Mouse (Mus musculus) cortical plate, adult 2 months (tissue): Measurements from ENCODE around the gene Zfp710. TPM values are rescaled to one million over a fixed set of nuclear protein-coding genes. Genes with fewer than 3 reads are reported as not detected.
"Not testable (repeated sequence)": the region's sequence is repeated elsewhere in the genome, so short reads cannot be mapped to it uniquely, and the experiment has no call there.

ENCODE experiments used
- H3K27ac ChIP-seq: fragments of 200-500 bp; 2 replicates; pipeline ENCODE4 v1.5.1; 2012; ENCODE audit warnings: low read length, control low read depth, inconsistent platforms; ENCODE audit not compliant: insufficient read depth
- H3K4me1 ChIP-seq: fragments of 200-500 bp; 2 replicates; pipeline ENCODE4 v1.6.1; 2011; ENCODE audit warnings: low read length; ENCODE audit not compliant: control insufficient read depth, insufficient read depth
- H3K4me3 ChIP-seq: fragments of 200-500 bp; 2 replicates; pipeline ENCODE4 v1.5.1; 2011; ENCODE audit warnings: mild to moderate bottlenecking, low read length, control low read depth; ENCODE audit not compliant: insufficient read depth
- CTCF ChIP-seq: fragments of 200-500 bp; IDR thresholded peaks from 2 replicates; pipeline ENCODE4 v1.5.1; 2011; ENCODE audit warnings: mild to moderate bottlenecking, control low read depth, low read length; ENCODE audit not compliant: insufficient read depth; ENCODE audit errors: extremely low read depth
- POLR2A ChIP-seq: fragments of 200-500 bp; IDR thresholded peaks from 2 replicates; pipeline ENCODE4 v1.6.1; 2011; ENCODE audit warnings: mild to moderate bottlenecking, low read length, control low read depth; ENCODE audit not compliant: insufficient read depth; ENCODE audit errors: extremely low read depth
- polyA plus RNA-seq: library from polyadenylated mRNA; depleted of rRNA; stranded (reverse); fragments of >200 nt; gene quantifications from 2 replicates; pipeline ENCODE4 v1.2.3, GENCODE M21; 2012; rRNA removed

Gene Zfp710
- polyA plus RNA-seq, 1 experiment = 18.0 TPM

DNA sequence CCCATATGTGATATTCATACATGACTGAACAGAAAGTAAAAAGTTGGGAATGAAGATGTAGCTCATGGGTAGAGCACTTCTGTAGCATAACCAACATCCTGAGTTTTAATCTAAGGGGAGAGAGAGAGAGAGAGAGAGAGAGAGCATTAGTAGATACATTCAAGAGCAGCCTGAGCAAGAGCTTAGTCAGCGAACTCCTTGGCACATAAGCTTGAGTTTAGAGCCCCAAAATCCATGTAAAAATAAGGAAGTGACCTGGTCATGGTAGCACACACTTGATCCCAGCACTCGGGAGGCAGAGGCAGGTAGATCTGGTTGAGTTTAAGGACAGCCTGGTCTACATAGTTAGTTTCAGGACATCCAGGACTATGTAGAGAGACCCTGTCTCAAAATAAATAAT, 99.1 kb downstream of the Zfp710 start:
- no peak for TF ChIP-seq POLR2A
- no peak for TF ChIP-seq CTCF
- H3K27ac ChIP-seq = no peak overlapping the region
- H3K4me1 ChIP-seq = 0 out of 2 replicates have a peak, but pooled peaks cover 4% of the 10 kb centered on the region
- H3K4me3 ChIP-seq = no peak overlapping the region

DNA sequence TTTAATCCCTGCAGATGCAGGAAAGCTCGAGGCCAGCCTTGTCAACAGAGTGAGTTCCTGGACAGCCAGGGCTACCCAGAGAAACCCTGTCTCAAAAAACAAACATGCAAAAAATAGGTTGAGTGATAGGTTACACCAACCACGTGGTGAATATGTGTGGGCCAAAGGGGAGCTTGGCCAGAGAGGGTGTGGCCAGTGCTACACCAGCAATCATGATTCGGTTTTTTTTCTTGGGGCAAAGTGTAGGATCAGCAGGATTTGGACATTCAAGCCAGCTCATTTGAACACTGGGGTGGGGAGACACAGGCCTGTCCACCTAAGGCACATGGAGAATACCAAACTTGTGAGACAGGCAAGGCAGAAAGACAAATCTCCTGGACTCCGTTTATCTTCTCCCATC, 104.7 kb downstream of the Zfp710 start:
- TF ChIP-seq POLR2A (no peak), CTCF (no peak)
- no peaks in the 10 kb centered on the region for H3K4me1 ChIP-seq

DNA sequence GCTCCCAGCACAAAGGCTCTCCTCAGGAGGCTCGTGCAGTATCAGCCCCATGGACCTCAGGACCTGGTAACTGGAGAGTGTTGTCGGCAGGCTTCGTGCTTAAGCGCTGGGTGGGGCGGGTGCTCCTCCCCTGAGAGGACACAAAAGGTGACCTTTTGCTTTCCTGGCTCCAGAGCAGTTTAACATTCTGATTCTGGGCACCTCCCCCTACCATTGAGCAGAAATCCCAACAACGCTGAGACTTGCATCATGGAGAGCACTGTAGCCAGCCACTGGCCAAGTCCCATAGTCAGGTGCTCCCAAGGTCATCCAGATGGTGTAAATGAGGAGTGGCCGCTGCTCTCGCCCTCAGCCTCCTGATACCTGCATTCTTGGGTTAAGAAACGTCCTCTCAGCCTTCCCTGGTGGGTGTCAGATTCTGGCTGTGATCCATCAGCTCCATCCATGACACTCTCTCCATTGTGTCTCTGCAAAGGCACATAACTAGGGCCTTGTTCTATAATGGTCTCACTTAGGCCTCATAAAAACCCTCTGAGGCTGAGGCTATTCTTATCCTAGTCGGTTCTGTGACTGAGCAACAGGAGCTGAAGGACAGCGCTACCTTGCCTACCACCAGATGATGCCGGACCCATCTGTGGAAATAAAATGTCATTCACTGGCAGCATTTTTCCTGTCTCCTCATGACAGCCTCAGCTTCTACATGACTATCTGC, 105.9 kb downstream of the Zfp710 start:
- no peak overlapping the region for H3K4me3 ChIP-seq
- TF ChIP-seq POLR2A (no peak), CTCF (no peak)
- no peak overlapping the region for H3K27ac ChIP-seq
- H3K4me1 ChIP-seq = no peaks in the 10 kb centered on the region

More for the DNA sequence above, 104.7 kb downstream of the Zfp710 start:
- H3K27ac ChIP-seq = no peak overlapping the region
- no peak overlapping the region for H3K4me3 ChIP-seq

GRCm38 (mm10) chr7:80131315-80131714, 106.7 kb downstream of the Zfp710 start:
- not testable (repeated sequence) for H3K4me3 ChIP-seq, H3K27ac ChIP-seq, H3K4me1 ChIP-seq

- Histone ChIP-seq H3K4me1 (no peaks in the 10 kb centered on the region), H3K4me3 (no peak overlapping the region), H3K27ac (no peak overlapping the region)
- TF ChIP-seq POLR2A (no peak), CTCF (peak; percentile 41)
Measured at GRCm38 (mm10) chr7:80132541-80132940, 107.9 kb downstream of the Zfp710 start.

- Histone ChIP-seq H3K27ac (peak overlapping the region; percentile 24; the same call in 1 of the 2 replicates), H3K4me3 (no peak overlapping the region), H3K4me1 (no peaks in the 10 kb centered on the region)
- no peak for TF ChIP-seq POLR2A
- TF ChIP-seq CTCF = no peak
Measured at GRCm38 (mm10) chr7:80134454-80135172, 110.0 kb downstream of the Zfp710 start.

- H3K27ac ChIP-seq = peak overlapping the region; percentile 24; the same call in 1 of the 2 replicates
- TF ChIP-seq CTCF (no peak), POLR2A (no peak)
- H3K4me3 ChIP-seq = no peak overlapping the region
Measured at GRCm38 (mm10) chr7:80135173-80135532, 110.5 kb downstream of the Zfp710 start.

DNA sequence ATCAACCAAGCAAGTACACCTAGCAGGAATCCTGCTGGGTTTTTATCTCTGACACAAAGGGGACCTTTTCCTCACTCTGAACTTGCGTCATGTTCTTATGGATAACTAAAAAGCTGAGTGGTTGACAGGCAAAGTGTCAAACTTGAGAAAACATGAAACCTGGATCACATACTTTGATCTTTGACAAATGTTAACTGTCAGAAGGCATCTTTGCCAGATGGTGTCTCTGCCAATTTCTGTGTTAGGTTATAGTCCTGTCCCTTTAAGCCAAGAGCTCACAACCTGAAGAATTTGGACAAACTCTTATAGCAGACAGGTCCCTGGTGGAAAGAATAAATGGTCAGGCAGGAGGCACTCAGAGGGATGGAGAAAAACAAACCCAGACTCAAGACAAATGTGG, 113.8 kb downstream of the Zfp710 start:
- TF ChIP-seq CTCF (no peak), POLR2A (no peak)
- Histone ChIP-seq H3K4me3 (no peak overlapping the region), H3K4me1 (no peaks in the 10 kb centered on the region), H3K27ac (no peak overlapping the region)

More at GRCm38 (mm10) chr7:80135173-80135532, 110.5 kb downstream of the Zfp710 start:
- no peaks in the 10 kb centered on the region for H3K4me1 ChIP-seq

DNA sequence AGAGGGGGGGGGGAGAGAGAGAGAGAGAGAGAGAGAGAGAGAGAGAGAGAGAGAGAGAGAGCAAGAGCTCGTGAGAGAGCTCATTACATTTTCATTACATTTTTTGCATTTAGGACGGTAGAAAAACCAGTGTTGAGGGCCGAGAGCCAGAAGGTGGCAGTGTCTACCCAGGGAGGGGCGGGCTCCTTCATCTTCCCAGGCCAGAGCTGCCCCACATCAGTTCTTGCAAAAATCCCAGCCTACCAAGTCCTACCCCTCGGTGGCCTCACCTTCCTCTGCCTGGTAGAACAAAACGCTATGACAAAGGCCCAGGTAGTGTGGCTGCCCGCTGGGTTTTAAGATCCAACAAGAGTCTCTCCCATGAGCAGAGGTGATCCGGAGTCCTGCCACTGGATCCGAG, 116.2 kb downstream of the Zfp710 start:
- TF ChIP-seq POLR2A (no peak), CTCF (peak; percentile 88)
- Histone ChIP-seq H3K4me1 (peaks cover 2% of the 10 kb centered on the region; the same call in 1 of the 2 replicates), H3K4me3 (no peak overlapping the region), H3K27ac (no peak overlapping the region)

Other genes with a start within 250 kb of the Zfp710 start
- gene Mesp1, start 231.0 kb upstream of the Zfp710 start, polyA plus RNA-seq = 0.08 and 0.19 TPM in 2 replicates
- 0.91 and 0.98 TPM in 2 replicates for gene Mesp2, start 214.1 kb upstream of the Zfp710 start, polyA plus RNA-seq
- 4.7 and 5.6 TPM in 2 replicates for gene Anpep, start 163.8 kb upstream of the Zfp710 start, polyA plus RNA-seq
- 39.2 and 42.2 TPM in 2 replicates for gene Ap3s2, start 104.2 kb upstream of the Zfp710 start, polyA plus RNA-seq
- 13.8 and 14.8 TPM in 2 replicates for gene Arpin, start 89.5 kb upstream of the Zfp710 start, polyA plus RNA-seq
- 92.7 and 95.0 TPM in 2 replicates for gene Idh2, start 90.6 kb downstream of the Zfp710 start, polyA plus RNA-seq
- 11.6 and 12.5 TPM in 2 replicates for gene Sema4b, start 162.0 kb downstream of the Zfp710 start, polyA plus RNA-seq
- gene Cib1, start 208.0 kb downstream of the Zfp710 start, polyA plus RNA-seq = 31.9 and 35.9 TPM in 2 replicates
- gene Gdpgp1, start 208.1 kb downstream of the Zfp710 start, polyA plus RNA-seq = 3.4 and 3.7 TPM in 2 replicates
- gene Ttll13, start 221.6 kb downstream of the Zfp710 start, polyA plus RNA-seq = 0.98 and 1.5 TPM in 2 replicates
- gene Ngrn, start 236.4 kb downstream of the Zfp710 start, polyA plus RNA-seq = 55.6 and 56.0 TPM in 2 replicates
- 23.2 and 25.6 TPM in 2 replicates for gene Vps33b, start 244.8 kb downstream of the Zfp710 start, polyA plus RNA-seq